Mouse (Mus musculus): Measurements from ENCODE around the gene Zc3h12c.

GRCm38 (mm10) chr9:52103448-52104224, 64.7 kb downstream of the Zc3h12c start:
- TF ChIP-seq CTCF (conservative IDR thresholded peaks at IDR 0.05; ENCODE audit: low read length) (no peak), NANOG (IDR thresholded peaks at IDR 0.05; ENCODE audit: borderline replicate concordance, low read length) (no peak)

Measured in E14TG2a.4 (cell line).